Mouse (Mus musculus) gastrocnemius, adult 2 months (tissue): ENCODE results near the gene Apba2. TPM values are rescaled to one million over a fixed set of nuclear protein-coding genes. Genes with fewer than 3 reads are reported as not detected.

Experiments
- DNase-seq: peaks from one replicate; pipeline ENCODE4 v3.0.0; 2022
- H3K27ac ChIP-seq: fragments of 200-600 bp; 2 replicates; pipeline ENCODE4 v1.8.1; 2022; ENCODE audit warnings: mild to moderate bottlenecking
- H3K4me3 ChIP-seq: fragments of 200-600 bp; 2 replicates; pipeline ENCODE4 v1.8.1; 2022; ENCODE audit warnings: mild to moderate bottlenecking, moderate library complexity
- CTCF ChIP-seq: fragments of 200-600 bp; IDR thresholded peaks from 2 replicates; pipeline ENCODE4 v1.8.1; 2022; ENCODE audit warnings: antibody characterized with exemption, mild to moderate bottlenecking, moderate library complexity
- intact Hi-C: fragments of 180-260 bp; cut with DNase I; formaldehyde crosslinking; loops from one replicate; pipeline ENCODE4 v1.15.1; 2025
- total RNA-seq, 2 experiments: library from RNA; stranded (reverse); gene quantifications; 2 replicates each; pipeline ENCODE4 v1.2.3; 2021

Apba2 gene
- total RNA-seq, 2 experiments from 2014 or later, result 0.22 TPM; not detected in 1

DNA sequence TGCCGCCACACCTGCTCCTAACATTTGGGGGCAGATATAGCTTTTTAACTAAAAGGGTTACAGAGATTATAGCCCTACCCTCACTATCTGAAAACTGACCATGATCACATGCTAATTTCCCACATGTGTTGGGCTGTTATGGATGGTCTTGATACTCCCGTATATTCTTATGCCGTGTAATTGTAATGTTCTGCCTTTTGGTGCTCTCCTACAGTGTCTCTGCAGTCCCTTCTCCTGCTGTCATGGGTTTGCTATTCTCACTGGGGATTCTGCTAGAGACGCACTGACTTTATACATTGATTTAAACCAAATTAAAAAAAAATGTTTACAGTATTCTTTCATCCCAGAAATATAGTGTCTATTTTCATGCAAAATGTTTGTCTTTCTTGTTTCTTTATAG is 157.4 kb downstream of the Apba2 start:
- Histone ChIP-seq H3K27ac (no peak overlapping the region), H3K4me3 (no peak overlapping the region)
- intact Hi-C loops, result no loop called here
- DNase-seq, result no peak
- no peak for TF ChIP-seq CTCF

DNA sequence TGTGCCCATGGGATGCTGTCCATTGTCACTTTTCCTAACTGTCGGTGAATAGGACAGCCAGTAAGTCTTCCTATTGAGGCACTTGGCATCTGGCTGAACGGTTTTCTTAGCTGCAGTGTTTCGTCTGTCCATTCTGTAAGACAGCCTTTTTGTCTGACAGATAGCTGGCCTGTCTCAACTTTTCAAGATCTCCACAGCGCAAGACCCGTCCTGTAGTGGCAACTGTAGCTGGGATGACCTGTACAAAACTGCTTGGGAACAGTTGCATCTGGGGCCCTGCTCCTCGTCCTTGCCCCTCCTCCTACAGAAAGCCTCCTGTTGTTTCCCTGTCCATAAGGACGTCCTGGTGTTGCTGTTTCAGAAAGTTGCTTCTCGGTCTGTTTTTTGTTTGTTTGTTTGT is 157.8 kb downstream of the Apba2 start:
- TF ChIP-seq CTCF, result no peak
- no peak overlapping the region for H3K27ac ChIP-seq
- no peak overlapping the region for H3K4me3 ChIP-seq
- DNase-seq, result no peak
- intact Hi-C loops, result no loop called here

GRCm38 (mm10) chr7:64662506-64662905 is 161.0 kb downstream of the Apba2 start:
- H3K27ac ChIP-seq, result no peak overlapping the region
- intact Hi-C loops, result no loop called here
- TF ChIP-seq CTCF, result no peak
- DNase-seq, result no peak
- no peak overlapping the region for H3K4me3 ChIP-seq

GRCm38 (mm10) chr7:64663600-64663999 is 162.1 kb downstream of the Apba2 start:
- intact Hi-C loops, result no loop called here
- H3K4me3 ChIP-seq, result no peak overlapping the region
- DNase-seq, result no peak
- no peak for TF ChIP-seq CTCF
- no peak overlapping the region for H3K27ac ChIP-seq

DNA sequence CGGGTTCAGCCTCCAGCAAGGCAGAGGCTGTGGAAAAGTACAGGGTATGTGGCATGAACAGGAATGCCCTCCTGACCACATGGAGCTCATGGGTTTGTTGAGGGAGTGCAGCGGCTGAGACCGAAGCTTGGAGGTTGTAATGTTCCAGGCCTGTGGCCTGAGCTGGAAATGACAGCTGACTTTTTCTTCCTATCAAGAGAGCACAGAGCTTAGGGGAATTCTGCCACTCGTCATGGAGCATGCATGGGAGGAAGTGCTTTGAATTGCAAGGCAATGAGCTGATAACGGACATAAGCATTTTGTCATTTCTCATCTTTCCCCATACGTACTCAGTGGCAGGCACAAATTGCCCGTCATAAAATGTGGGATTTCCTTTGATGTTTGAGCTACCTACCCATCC is 163.6 kb downstream of the Apba2 start:
- no peak overlapping the region for H3K4me3 ChIP-seq
- H3K27ac ChIP-seq, result no peak overlapping the region
- intact Hi-C loops, result no loop called here
- no peak for DNase-seq
- no peak for TF ChIP-seq CTCF

GRCm38 (mm10) chr7:64665716-64666298 is 164.3 kb downstream of the Apba2 start:
- DNase-seq, result no peak
- intact Hi-C loops, result no loop called here
- TF ChIP-seq CTCF, result no peak
- H3K4me3 ChIP-seq, result no peak overlapping the region
- no peak overlapping the region for H3K27ac ChIP-seq

DNA sequence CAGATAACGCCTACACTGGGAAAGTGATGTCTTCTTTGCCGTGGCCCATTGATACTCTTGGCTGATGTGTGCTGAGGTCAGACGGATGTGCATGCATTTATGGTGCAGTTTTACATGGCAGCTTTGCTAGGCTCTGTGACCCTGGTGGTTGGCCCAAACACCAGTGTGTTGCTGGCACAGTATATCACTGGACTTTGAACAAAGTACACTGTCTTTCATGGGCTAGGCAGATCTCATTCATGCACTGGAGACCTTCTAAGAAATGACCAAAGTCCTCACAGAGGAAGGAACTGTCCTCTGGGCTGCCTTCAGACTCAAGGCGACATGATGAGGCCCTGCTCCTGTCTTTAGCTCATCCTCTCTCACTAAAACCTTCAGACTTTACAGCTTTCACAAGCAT is 166.5 kb downstream of the Apba2 start:
- intact Hi-C loops, result no loop called here
- DNase-seq, result no peak
- Histone ChIP-seq H3K4me3 (no peak overlapping the region), H3K27ac (no peak overlapping the region)
- TF ChIP-seq CTCF, result no peak

DNA sequence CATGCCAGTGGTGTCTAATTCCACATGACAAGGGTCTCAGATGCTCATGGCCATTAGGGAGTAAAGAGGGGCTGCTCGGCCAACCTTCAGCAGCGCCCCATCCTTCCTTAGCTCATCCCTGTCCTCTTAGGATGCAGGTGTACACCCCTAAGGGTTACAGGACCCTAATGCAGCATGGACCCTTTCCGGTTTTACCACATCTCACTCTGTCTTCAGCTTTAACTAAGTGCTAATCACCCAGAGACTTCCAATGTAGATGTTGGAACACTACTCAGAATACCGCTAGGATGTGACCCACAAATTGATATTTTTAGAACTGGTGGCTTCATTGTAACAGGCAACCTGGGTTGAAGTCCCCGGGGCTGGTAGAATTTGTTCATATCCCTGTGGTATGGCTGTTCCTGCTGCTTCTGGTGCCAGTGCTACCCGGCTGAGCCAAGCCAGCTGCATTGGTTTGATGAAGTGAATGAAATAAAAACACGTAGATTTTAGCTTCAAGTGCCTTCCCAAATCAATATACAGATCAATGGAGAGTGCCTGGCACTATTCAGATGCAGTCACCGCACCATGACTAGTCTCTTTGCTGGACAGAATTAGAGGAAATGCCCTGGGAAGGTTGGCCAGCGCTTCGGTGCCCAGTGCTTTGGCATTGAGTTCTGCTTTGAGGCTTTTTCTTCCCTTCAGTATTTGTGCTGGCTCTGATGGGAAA is 178.4 kb downstream of the Apba2 start:
- intact Hi-C loops, result no loop called here
- no peak for TF ChIP-seq CTCF
- no peak overlapping the region for H3K27ac ChIP-seq
- DNase-seq, result no peak
- H3K4me3 ChIP-seq, result no peak overlapping the region

DNA sequence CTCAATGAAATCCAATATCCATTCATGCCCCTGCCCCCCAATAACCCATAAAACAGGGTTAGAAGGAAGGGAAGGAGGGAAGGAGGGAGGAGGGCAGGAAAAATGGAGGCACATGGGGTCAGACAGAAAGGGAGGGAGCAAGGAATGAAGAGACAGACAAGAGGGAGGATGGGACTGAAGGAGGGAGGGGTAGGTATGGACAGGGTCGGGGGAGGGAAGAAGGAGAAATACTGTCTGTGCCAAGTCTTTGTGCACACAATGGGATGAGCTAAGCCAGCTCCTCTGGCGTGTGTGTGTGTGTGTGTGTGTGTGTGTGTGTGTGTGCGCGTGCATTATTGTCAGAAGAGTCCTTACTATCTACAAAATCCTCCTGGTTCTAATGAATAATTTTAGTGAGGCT is 183.4 kb downstream of the Apba2 start:
- TF ChIP-seq CTCF, result no peak
- intact Hi-C loops, result no loop called here
- no peak for DNase-seq
- Histone ChIP-seq H3K27ac (no peak overlapping the region), H3K4me3 (no peak overlapping the region)

GRCm38 (mm10) chr7:64688115-64688817 is 186.8 kb downstream of the Apba2 start:
- intact Hi-C loops, result no loop called here
- Histone ChIP-seq H3K4me3 (no peak overlapping the region), H3K27ac (no peak overlapping the region)
- TF ChIP-seq CTCF, result no peak
- DNase-seq, result no peak

DNA sequence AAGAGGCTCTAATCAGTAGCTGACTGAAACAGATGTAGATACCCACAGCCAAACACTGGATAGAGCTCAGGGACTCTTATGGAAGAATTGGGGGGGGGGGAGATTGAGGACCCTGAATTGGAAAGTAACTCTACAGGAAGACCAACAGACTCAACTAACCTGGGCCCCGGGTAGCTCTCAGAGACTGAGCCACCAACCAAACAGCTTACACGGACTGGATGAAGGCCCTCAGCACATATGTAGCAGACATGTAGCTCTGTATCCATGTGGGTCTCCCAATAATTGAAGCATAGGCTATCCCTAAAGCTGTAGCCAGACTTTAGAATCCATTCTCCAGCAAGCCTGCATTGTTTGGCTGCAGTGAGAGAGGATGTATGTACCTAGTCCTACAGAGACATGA is 190.3 kb downstream of the Apba2 start:
- no peak for TF ChIP-seq CTCF
- Histone ChIP-seq H3K4me3 (no peak overlapping the region), H3K27ac (no peak overlapping the region)
- DNase-seq, result no peak
- intact Hi-C loops, result no loop called here

GRCm38 (mm10) chr7:64694937-64695336 is 193.4 kb downstream of the Apba2 start:
- H3K27ac ChIP-seq, result no peak overlapping the region
- no peak for TF ChIP-seq CTCF
- no peak overlapping the region for H3K4me3 ChIP-seq
- no peak for DNase-seq
- intact Hi-C loops, result no loop called here

- Histone ChIP-seq H3K27ac (no peak overlapping the region), H3K4me3 (no peak overlapping the region)
- no peak for TF ChIP-seq CTCF
- no peak for DNase-seq
- intact Hi-C loops, result no loop called here
Measured at GRCm38 (mm10) chr7:64696521-64697281, 195.2 kb downstream of the Apba2 start.
